Mouse (Mus musculus) MEL (cell line): ENCODE data around the gene S1pr4. TPM values are rescaled to one million over a fixed set of nuclear protein-coding genes. Genes with fewer than 3 reads are reported as not detected.

ENCODE experiments used
- DNase-seq: peaks from one replicate; pipeline ENCODE4 v3.0.0; 2011; ENCODE audit warnings: low read depth, low spot score
- H3K27ac ChIP-seq: 2 replicates; pipeline ENCODE4 v1.5.1; 2012; ENCODE audit warnings: low read depth, mild to moderate bottlenecking, control low read depth, low read length, moderate library complexity; ENCODE audit not compliant: control insufficient read depth
- H3K27me3 ChIP-seq, 2 experiments: fragments of 150-350 bp in 1 of 2; sonication (generic) in 1 of 2; 2 replicates each; pipeline ENCODE4 v1.6.1; 2012; ENCODE audit warnings: low read length in 2 of 2, mild to moderate bottlenecking in 2 of 2, improper control_type of control experiment in 1 of 2, moderate library complexity in 1 of 2; ENCODE audit not compliant: insufficient read depth in 2 of 2, control insufficient read depth in 1 of 2
- H3K36me3 ChIP-seq, 2 experiments: 2 replicates each; pipeline ENCODE4 v1.6.1; 2012 to 2014; ENCODE audit warnings: low read length in 2 of 2, improper control_type of control experiment in 1 of 2, inconsistent platforms in 1 of 2, mild to moderate bottlenecking in 1 of 2; ENCODE audit not compliant: insufficient read depth in 2 of 2, control insufficient read depth in 1 of 2
- H3K4me1 ChIP-seq, 2 experiments: fragments of 150-350 bp in 1 of 2; sonication (generic) in 1 of 2; 2 replicates each; pipeline ENCODE4 v1.6.1; 2012; ENCODE audit warnings: low read length in 2 of 2, improper control_type of control experiment in 1 of 2, mild to moderate bottlenecking in 1 of 2; ENCODE audit not compliant: insufficient read depth in 2 of 2, control insufficient read depth in 1 of 2
- H3K4me3 ChIP-seq, 2 experiments: fragments of 150-350 bp in 1 of 2; sonication (generic) in 1 of 2; 2 replicates each; pipeline ENCODE4 v1.5.1; 2012; ENCODE audit warnings: low read depth in 2 of 2, low read length in 2 of 2, mild to moderate bottlenecking in 2 of 2, moderate library complexity in 2 of 2, control low read depth in 1 of 2, improper control_type of control experiment in 1 of 2; ENCODE audit not compliant: control insufficient read depth in 1 of 2, insufficient read depth in 1 of 2
- H3K79me2 ChIP-seq: 2 replicates; pipeline ENCODE4 v1.6.1; 2012; ENCODE audit warnings: mild to moderate bottlenecking, low read length, moderate library complexity; ENCODE audit not compliant: control insufficient read depth, poor library complexity, insufficient read depth
- H3K9ac ChIP-seq: 2 replicates; pipeline ENCODE4 v1.6.1; 2012; ENCODE audit warnings: low read depth, mild to moderate bottlenecking, control low read depth, low read length, moderate library complexity; ENCODE audit not compliant: control insufficient read depth, poor library complexity, severe bottlenecking
- H3K9me3 ChIP-seq: fragments of 150-350 bp; sonication (generic); replicated peaks from 2 replicates; pipeline ENCODE4 v1.6.1; 2012; ENCODE audit warnings: mild to moderate bottlenecking, low read length, improper control_type of control experiment, moderate library complexity; ENCODE audit not compliant: insufficient read depth
- BHLHE40 ChIP-seq: IDR thresholded peaks from 2 replicates; pipeline ENCODE4 v1.6.1; 2012; ENCODE audit warnings: low read depth, mild to moderate bottlenecking, inconsistent platforms, low read length, improper control_type of control experiment, borderline replicate concordance
- CHD2 ChIP-seq: IDR thresholded peaks from 2 replicates; pipeline ENCODE4 v1.6.1; 2011; ENCODE audit warnings: low read length, improper control_type of control experiment
- CTCF ChIP-seq, 3 experiments: IDR thresholded peaks in 2 of 3; conservative IDR thresholded peaks in 1 of 3; 2 replicates each; pipeline ENCODE4 v1.5.1; 2011 to 2012; ENCODE audit warnings: low read length in 3 of 3, low read depth in 2 of 3, mild to moderate bottlenecking in 2 of 3, improper control_type of control experiment in 1 of 3, inconsistent platforms in 1 of 3, mixed read lengths in 1 of 3, moderate library complexity in 1 of 3; ENCODE audit not compliant: control insufficient read depth in 1 of 3, insufficient read depth in 1 of 3, poor library complexity in 1 of 3, severe bottlenecking in 1 of 3
- GATA1 ChIP-seq: IDR thresholded peaks from 2 replicates; pipeline ENCODE4 v1.6.1; 2011; ENCODE audit warnings: low read depth, low read length, improper control_type of control experiment
- MXI1 ChIP-seq: IDR thresholded peaks from 2 replicates; pipeline ENCODE4 v1.6.1; 2011; ENCODE audit warnings: mild to moderate bottlenecking, low read depth, low read length, improper control_type of control experiment
- MYB ChIP-seq: IDR thresholded peaks from 2 replicates; pipeline ENCODE4 v1.6.1; 2011; ENCODE audit warnings: mild to moderate bottlenecking, low read depth, low read length, improper control_type of control experiment
- NELFE ChIP-seq: IDR thresholded peaks from 2 replicates; pipeline ENCODE4 v1.6.1; 2011; ENCODE audit warnings: low read depth, low read length, improper control_type of control experiment
- POLR2AphosphoS5 ChIP-seq: IDR thresholded peaks from 2 replicates; pipeline ENCODE4 v1.6.1; 2012; ENCODE audit warnings: low read depth, borderline replicate concordance, mild to moderate bottlenecking, inconsistent platforms, low read length, moderate library complexity, mixed read lengths
- SIN3A ChIP-seq: IDR thresholded peaks from 2 replicates; pipeline ENCODE4 v1.6.1; 2012; ENCODE audit warnings: low read length, improper control_type of control experiment, inconsistent platforms
- USF1 ChIP-seq: IDR thresholded peaks from 2 replicates; pipeline ENCODE4 v1.6.1; 2014; ENCODE audit warnings: low read depth, mild to moderate bottlenecking, inconsistent platforms, low read length, improper control_type of control experiment, moderate library complexity
- ZC3H11A ChIP-seq: IDR thresholded peaks from 2 replicates; pipeline ENCODE4 v1.6.1; 2012; ENCODE audit warnings: low read depth, mild to moderate bottlenecking, inconsistent platforms, low read length, improper control_type of control experiment
- polyA plus RNA-seq, 2 experiments: library from polyadenylated mRNA; stranded (reverse) in 1 of 2; unstranded in 1 of 2; fragments of >175 nt in 1 of 2; fragments of >200 nt in 1 of 2; gene quantifications; 2 replicates each; pipeline versions ENCODE4 v1.2.1 to v1.2.4; 2012; ENCODE audit warnings: low replicate concordance in 2 of 2, low read depth in 1 of 2; ENCODE audit not compliant: insufficient read length in 2 of 2, insufficient read depth in 1 of 2, missing spikeins in 1 of 2
- total RNA-seq: library from RNA; depleted of rRNA; stranded (reverse); fragments of 300-350 nt; gene quantifications from 2 replicates; pipeline ENCODE4 v1.2.3, GENCODE M21; 2012

S1pr4 gene
- total and polyA plus RNA-seq, 3 experiments: 1.6 to 2.1 TPM; not detected in 1

GRCm38 (mm10) chr10:81499250-81499901 lies 556 bp downstream of the S1pr4 start:
- H3K9ac ChIP-seq: no peak overlapping the region
- no peaks in the 10 kb centered on the region for H3K9me3 ChIP-seq
- H3K27me3 ChIP-seq: no peaks in the 10 kb centered on the region
- no peak overlapping the region for H3K4me3 ChIP-seq
- no peak for DNase-seq
- peaks cover 0 to 28% of the 10 kb centered on the region in 2 experiments; a peak in 3 of 4 replicates for H3K4me1 ChIP-seq
- peaks cover 0 to 14% of the 10 kb centered on the region in 2 experiments; a peak in 2 of 4 replicates for H3K36me3 ChIP-seq
- TF ChIP-seq CHD2: no peak
- TF ChIP-seq MYB: no peak
- no peak for TF ChIP-seq GATA1
- TF ChIP-seq ZC3H11A: no peak
- TF ChIP-seq BHLHE40: no peak
- TF ChIP-seq POLR2AphosphoS5: no peak
- no peak for TF ChIP-seq MXI1
- no peak for TF ChIP-seq SIN3A
- TF ChIP-seq NELFE: no peak
- H3K79me2 ChIP-seq: peaks cover 18% of the 10 kb centered on the region
- no peak overlapping the region for H3K27ac ChIP-seq

- Histone ChIP-seq H3K9me3 (no peaks in the 10 kb centered on the region), H3K27ac (peak overlapping the region; percentile 89), H3K4me1 (peaks cover 0 to 28% of the 10 kb centered on the region in 2 experiments; a peak in 3 of 4 replicates), H3K4me3 (no peak overlapping the region), H3K79me2 (peaks cover 26% of the 10 kb centered on the region), H3K36me3 (peaks cover 0 to 14% of the 10 kb centered on the region in 2 experiments; a peak in 2 of 4 replicates), H3K9ac (peak overlapping the region; percentile 13), H3K27me3 (no peaks in the 10 kb centered on the region)
- DNase-seq: no peak
- TF ChIP-seq CTCF (IDR thresholded peaks at IDR 0.05 in 2 of 3, conservative IDR thresholded peaks at IDR 0.05 in 1 of 3; ENCODE audit: control insufficient read depth in 1 of 3, insufficient read depth in 1 of 3, low read depth in 2 of 3, low read length in 3 of 3, poor library complexity in 1 of 3, severe bottlenecking in 1 of 3): 0 out of 6 replicates have a peak, but pooled peaks of 1 of the 3 experiments have one; percentile 11
- no peak for TF ChIP-seq USF1
Observed at GRCm38 (mm10) chr10:81498316-81499249, 1.3 kb downstream of the S1pr4 start.
